ENCODE assay signal across 9 mouse cellular contexts in the genomic region with DNA sequence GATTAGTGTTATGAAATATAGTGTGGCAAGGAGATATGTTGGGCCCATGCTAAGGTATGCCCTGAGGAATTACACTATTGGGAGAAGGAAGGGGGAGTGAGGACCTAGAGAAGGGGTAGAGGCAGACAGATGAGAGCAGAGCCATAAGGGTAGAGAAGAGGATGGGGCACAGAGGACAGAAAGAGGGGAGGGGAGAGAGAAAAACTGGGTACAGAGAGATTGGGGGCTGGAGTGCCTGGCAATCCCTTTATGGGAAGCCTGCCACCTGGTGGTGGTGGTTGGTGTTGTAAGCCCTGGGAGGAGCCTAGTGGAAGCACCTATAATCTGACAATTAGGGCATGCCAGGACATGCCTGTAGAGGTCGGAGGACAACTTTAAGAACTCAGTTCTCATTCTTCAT. TPM values are rescaled to one million over a fixed set of nuclear protein-coding genes. Genes with fewer than 3 reads are reported as not detected.
DNase-seq lines count a peak whose midpoint lies in the region; ATAC-seq and TF ChIP-seq lines count a peak whose summit lies in the region.
"Had no signal": no experiment of that assay in that cellular context is flagged by ENCODE, and none has a peak within 500 bp of the region (broad histone marks: within the 10 kb centered on the region; RNA-seq: fewer than 3 reads in every experiment).

No protein-coding gene starts in this region.

- DNase-seq in CD4-positive helper T cell, adult 2 months (ENCODE audit: low read depth, low spot score) = peak; percentile 81
- peak; percentile 85 to 91 for DNase-seq in adrenal gland, postnatal 36 days
- DNase-seq in heart, postnatal 0 days (ENCODE audit: low spot score) = peak; percentile 49
- DNase-seq in kidney, postnatal 14 days = peak; percentile 82

- no peak for ATAC-seq in heart, postnatal 0 days (ENCODE audit: insufficient read depth, low read depth)
- ATAC-seq in liver, embryonic 15.5 days (ENCODE audit: insufficient read depth) = 0 out of 2 replicates have a peak, but pooled peaks have one; percentile 31
- ATAC-seq in neural tube, embryonic 12.5 days (ENCODE audit: low FRiP score, low read depth) = peak; percentile 61; the same call in 1 of the 2 replicates
- peak; percentile 60 for ATAC-seq in stomach, embryonic 15.5 days (ENCODE audit: insufficient read depth, low FRiP score, low read depth)

- WGBS in heart, postnatal 0 days = 8% methylated on average over 1 of the region's 1 CpGs
- 11% methylated on average over 1 of the region's 1 CpGs for WGBS in liver, embryonic 15.5 days (ENCODE audit: insufficient replicate concordance)
- WGBS in neural tube, embryonic 12.5 days = 37% methylated on average over 1 of the region's 1 CpGs
- 28% methylated on average over 1 of the region's 1 CpGs for WGBS in stomach, embryonic 15.5 days

- H3K27ac ChIP-seq in embryonic fibroblast, embryonic 13.5 days (ENCODE audit: insufficient read depth, low read length) = no peak overlapping the region
- H3K27ac ChIP-seq in heart, postnatal 0 days (ENCODE audit: low read depth) = no peak overlapping the region
- H3K27ac ChIP-seq in liver, embryonic 15.5 days (replicated peaks) = no peak overlapping the region
- no peak overlapping the region for H3K27ac ChIP-seq in neural tube, embryonic 12.5 days
- no peak overlapping the region for H3K27ac ChIP-seq in stomach, embryonic 15.5 days
- H3K27ac ChIP-seq: embryonic facial prominence, embryonic 15.5 days had no signal

- no peak for TF ChIP-seq EP300 in heart, postnatal 0 days (IDR thresholded peaks at IDR 0.05; ENCODE audit: low read depth)

- no peak overlapping the region for H3K4me3 ChIP-seq in embryonic fibroblast, embryonic 13.5 days (ENCODE audit: insufficient read depth, low read length)
- no peak overlapping the region for H3K4me3 ChIP-seq in heart, postnatal 0 days (ENCODE audit: low read depth, low read length)
- H3K4me3 ChIP-seq in liver, embryonic 15.5 days (replicated peaks) = no peak overlapping the region
- no peak overlapping the region for H3K4me3 ChIP-seq in neural tube, embryonic 12.5 days
- no peak overlapping the region for H3K4me3 ChIP-seq in stomach, embryonic 15.5 days (replicated peaks)
- H3K4me3 ChIP-seq: embryonic facial prominence, embryonic 15.5 days had no signal

- H3K9me3 ChIP-seq in heart, postnatal 0 days (replicated peaks; ENCODE audit: control insufficient read depth, low read length) = no peaks in the 10 kb centered on the region
- H3K9me3 ChIP-seq in liver, embryonic 15.5 days (replicated peaks) = no peaks in the 10 kb centered on the region
- no peaks in the 10 kb centered on the region for H3K9me3 ChIP-seq in neural tube, embryonic 12.5 days
- H3K9me3 ChIP-seq in stomach, embryonic 15.5 days = no peaks in the 10 kb centered on the region
- H3K9me3 ChIP-seq: embryonic facial prominence, embryonic 15.5 days had no signal

- H3K9ac ChIP-seq in heart, postnatal 0 days (replicated peaks; ENCODE audit: low read depth, low read length) = no peak overlapping the region
- no peak overlapping the region for H3K9ac ChIP-seq in liver, embryonic 15.5 days
- H3K9ac ChIP-seq in neural tube, embryonic 12.5 days = no peak overlapping the region
- H3K9ac ChIP-seq in stomach, embryonic 15.5 days = no peak overlapping the region
- H3K9ac ChIP-seq: embryonic facial prominence, embryonic 15.5 days had no signal

- no peaks in the 10 kb centered on the region for H3K27me3 ChIP-seq in heart, postnatal 0 days (ENCODE audit: control insufficient read depth, insufficient read depth, low read length)
- H3K27me3 ChIP-seq in liver, embryonic 15.5 days = no peaks in the 10 kb centered on the region
- H3K27me3 ChIP-seq in neural tube, embryonic 12.5 days (replicated peaks) = no peaks in the 10 kb centered on the region
- H3K27me3 ChIP-seq in stomach, embryonic 15.5 days (replicated peaks) = no peaks in the 10 kb centered on the region
- H3K27me3 ChIP-seq: embryonic facial prominence, embryonic 15.5 days had no signal

- H3K36me3 ChIP-seq in heart, postnatal 0 days (replicated peaks; ENCODE audit: control insufficient read depth, insufficient read depth, low read length) = peaks cover 27% of the 10 kb centered on the region
- H3K36me3 ChIP-seq in liver, embryonic 15.5 days (replicated peaks) = peaks cover 6% of the 10 kb centered on the region; the same call in 1 of the 2 replicates
- H3K36me3 ChIP-seq in neural tube, embryonic 12.5 days = peaks cover 25% of the 10 kb centered on the region
- H3K36me3 ChIP-seq in stomach, embryonic 15.5 days = 0 out of 2 replicates have a peak, but pooled peaks cover 7% of the 10 kb centered on the region

- no peak for TF ChIP-seq POLR2A in embryonic fibroblast, embryonic 13.5 days (IDR thresholded peaks at IDR 0.05; ENCODE audit: low read depth, low read length)

- TF ChIP-seq CTCF in embryonic fibroblast, embryonic 13.5 days (IDR thresholded peaks at IDR 0.05; ENCODE audit: borderline replicate concordance, insufficient read depth, low read length) = peak; percentile 36; the same call in 1 of the 2 replicates
- peak; percentile 81 for TF ChIP-seq CTCF in heart, postnatal 0 days (IDR thresholded peaks at IDR 0.05; ENCODE audit: low read depth)

- H3K4me1 ChIP-seq in embryonic fibroblast, embryonic 13.5 days (ENCODE audit: control insufficient read depth, insufficient read depth, low read length) = no peaks in the 10 kb centered on the region
- no peaks in the 10 kb centered on the region for H3K4me1 ChIP-seq in heart, postnatal 0 days (ENCODE audit: control insufficient read depth, insufficient read depth)
- no peaks in the 10 kb centered on the region for H3K4me1 ChIP-seq in liver, embryonic 15.5 days (replicated peaks)
- no peaks in the 10 kb centered on the region for H3K4me1 ChIP-seq in neural tube, embryonic 12.5 days
- no peaks in the 10 kb centered on the region for H3K4me1 ChIP-seq in stomach, embryonic 15.5 days
- H3K4me1 ChIP-seq: embryonic facial prominence, embryonic 15.5 days had no signal

- H3K4me2 ChIP-seq in heart, postnatal 0 days (ENCODE audit: low read depth, low read length) = no peak overlapping the region
- H3K4me2 ChIP-seq in liver, embryonic 15.5 days = no peak overlapping the region
- H3K4me2 ChIP-seq in neural tube, embryonic 12.5 days (replicated peaks) = no peak overlapping the region
- no peak overlapping the region for H3K4me2 ChIP-seq in stomach, embryonic 15.5 days
- H3K4me2 ChIP-seq: embryonic facial prominence, embryonic 15.5 days had no signal

RNA-seq across cellular contexts. Expression of gene Mtmr10, which starts 39.4 kb away (rescaled TPM):
- total RNA-seq in adrenal gland, postnatal 36 days (2021) = 10 to 100 TPM; 26.6 to 28.4 TPM
- polyA plus RNA-seq in embryonic fibroblast, embryonic 13.5 days (2011; ENCODE audit: insufficient read length, low read depth, missing spikeins) = 19.8 and 27.4 TPM in 2 replicates
- total RNA-seq in heart, postnatal 0 days (2014; rRNA removed; ENCODE audit: low replicate concordance) = 5.3 TPM in 2 replicates
- polyA plus RNA-seq in heart, postnatal 0 days (2015; fragmentation: Nextera tagmentation; extraction: Ambion mirVana) = 3.9 and 4.1 TPM in 2 replicates
- 3.0 and 3.7 TPM in 2 replicates for polyA plus RNA-seq in liver, embryonic 15.5 days (2015; fragmentation: Nextera tagmentation; extraction: Ambion mirVana)
- 13.6 and 14.5 TPM in 2 replicates for polyA plus RNA-seq in neural tube, embryonic 12.5 days (2016; fragmentation: Nextera tagmentation; extraction: Ambion mirVana)
- polyA plus RNA-seq in stomach, embryonic 15.5 days (2015; fragmentation: Nextera tagmentation; extraction: Ambion mirVana) = 9.5 and 10.4 TPM in 2 replicates

RNA-seq across cellular contexts. Expression of gene Fan1, which starts 47.0 kb away (rescaled TPM):
- 1 to 10 TPM; 5.7 to 6.9 TPM for total RNA-seq in adrenal gland, postnatal 36 days (2021)
- 5.6 and 5.7 TPM in 2 replicates for polyA plus RNA-seq in embryonic fibroblast, embryonic 13.5 days (2011; ENCODE audit: insufficient read length, low read depth, missing spikeins)
- 4.6 and 8.9 TPM in 2 replicates for total RNA-seq in heart, postnatal 0 days (2014; rRNA removed; ENCODE audit: low replicate concordance)
- 3.9 TPM in 2 replicates for polyA plus RNA-seq in heart, postnatal 0 days (2015; fragmentation: Nextera tagmentation; extraction: Ambion mirVana)
- 1.2 and 1.5 TPM in 2 replicates for polyA plus RNA-seq in liver, embryonic 15.5 days (2015; fragmentation: Nextera tagmentation; extraction: Ambion mirVana)
- 6.8 and 8.5 TPM in 2 replicates for polyA plus RNA-seq in neural tube, embryonic 12.5 days (2016; fragmentation: Nextera tagmentation; extraction: Ambion mirVana)
- polyA plus RNA-seq in stomach, embryonic 15.5 days (2015; fragmentation: Nextera tagmentation; extraction: Ambion mirVana) = 6.3 and 7.5 TPM in 2 replicates
